Mouse (Mus musculus): Measurements from ENCODE around the gene Ptbp3. TPM values are rescaled to one million over a fixed set of nuclear protein-coding genes. Genes with fewer than 3 reads are reported as not detected.
"Not testable (repeated sequence)": the region's sequence is repeated elsewhere in the genome, so short reads cannot be mapped to it uniquely, and the experiment has no call there.

The Ptbp3 gene
- 66.1 and 69.6 TPM in 2 replicates for polyA plus RNA-seq (2012; rRNA removed)

DNA sequence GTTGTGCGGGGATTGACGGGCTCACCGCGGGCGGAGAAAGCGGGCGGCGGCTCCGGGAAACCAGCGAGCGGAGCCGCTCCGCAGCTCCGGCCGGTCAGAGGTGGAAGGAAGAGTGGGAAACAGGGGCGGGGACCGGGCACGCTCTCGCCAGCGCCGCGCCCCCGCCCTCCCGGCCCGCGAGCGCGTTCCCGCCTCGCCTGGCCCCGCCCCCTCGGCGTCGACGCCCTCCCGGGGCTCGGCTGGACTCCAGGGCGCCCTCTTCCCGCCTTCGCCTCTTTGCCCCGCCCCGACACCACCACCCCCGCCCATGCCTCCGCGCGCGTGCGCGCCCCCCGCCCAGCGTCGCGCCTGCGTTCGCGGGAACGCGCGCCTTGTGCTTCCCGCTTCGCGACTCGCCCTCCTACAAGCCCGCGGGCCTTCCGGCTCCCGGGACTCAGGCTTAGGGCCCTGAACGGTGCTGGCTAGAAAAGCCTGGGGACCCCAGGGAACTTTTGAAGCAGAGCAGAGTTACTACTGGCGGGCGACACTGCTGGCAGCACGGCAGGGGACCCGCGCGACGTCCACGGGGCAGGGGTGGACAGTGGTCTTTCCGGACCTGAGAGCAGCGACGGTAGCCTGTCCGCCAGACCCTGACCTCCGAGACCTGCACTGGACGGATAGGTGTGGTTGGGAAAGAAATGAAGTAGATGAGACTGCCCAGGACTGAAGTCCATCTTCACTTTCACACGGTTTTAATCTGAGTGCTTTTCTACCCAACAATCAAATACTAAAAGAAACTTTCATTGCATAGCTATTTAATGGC, at the start of gene Ptbp3:
Gene Ptbp3 (minus strand): TSS at position 190 of the 802 bp plus-strand sequence.
- no peak for DNase-seq (ENCODE audit: low read depth)

DNA sequence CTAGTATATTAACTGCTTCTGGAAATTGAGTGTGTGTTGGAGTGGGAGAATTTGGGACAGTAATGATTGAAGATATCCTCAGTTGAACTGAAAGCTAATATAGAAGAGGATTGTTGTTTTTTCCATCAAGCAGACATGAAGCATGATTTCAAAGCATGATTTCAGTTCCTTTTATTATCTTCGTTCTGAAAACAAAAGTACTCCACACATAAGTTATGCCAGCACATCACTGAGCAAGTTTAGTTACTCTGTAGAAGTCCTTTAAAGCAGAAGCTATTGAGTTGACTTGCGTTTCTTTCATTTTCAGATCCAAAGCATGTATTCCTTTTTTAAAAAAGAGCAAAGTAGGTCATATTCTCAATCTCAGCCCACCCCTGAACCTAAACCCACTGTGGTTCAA, 47.4 kb upstream of the Ptbp3 start:
- DNase-seq (ENCODE audit: low read depth): no peak

DNA sequence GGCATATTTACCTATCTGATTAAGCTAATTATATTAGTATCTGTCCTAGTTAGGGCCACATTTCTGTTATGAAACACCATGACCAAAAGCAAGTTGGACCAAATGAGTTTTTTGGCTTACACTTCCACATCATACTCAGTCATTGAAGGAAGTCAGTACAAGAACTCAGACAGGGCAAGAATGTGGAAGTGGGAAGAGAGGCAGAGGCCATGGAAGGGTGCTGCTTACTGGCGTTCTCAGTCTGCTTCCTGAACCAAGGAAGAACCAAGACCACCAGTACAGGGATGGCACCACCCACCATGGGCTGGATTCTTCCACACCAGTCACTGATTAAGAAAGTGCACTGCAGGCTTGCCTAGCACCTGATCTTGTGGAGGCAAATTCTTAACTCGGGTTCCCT, 45.5 kb upstream of the Ptbp3 start:
- no peak for DNase-seq (ENCODE audit: low read depth)

DNA sequence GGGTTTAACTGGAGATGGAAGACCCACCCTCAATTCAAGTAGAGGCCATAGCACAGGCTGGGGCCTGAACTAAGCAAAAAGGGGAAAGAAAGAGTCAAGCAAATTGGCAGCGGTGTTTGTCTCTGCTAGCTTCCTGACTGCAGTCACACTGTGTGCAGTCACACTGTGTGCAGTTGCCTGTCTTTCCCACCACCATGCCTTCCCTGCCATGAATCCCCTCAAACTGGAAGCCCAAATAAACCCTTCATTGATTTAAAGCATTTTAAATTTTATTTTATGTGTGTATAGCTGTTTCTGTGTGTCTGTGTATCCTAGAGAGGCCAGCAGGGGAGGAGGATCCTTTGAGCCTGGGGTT, 38.7 kb upstream of the Ptbp3 start:
- no peak for DNase-seq (ENCODE audit: low read depth)

DNA sequence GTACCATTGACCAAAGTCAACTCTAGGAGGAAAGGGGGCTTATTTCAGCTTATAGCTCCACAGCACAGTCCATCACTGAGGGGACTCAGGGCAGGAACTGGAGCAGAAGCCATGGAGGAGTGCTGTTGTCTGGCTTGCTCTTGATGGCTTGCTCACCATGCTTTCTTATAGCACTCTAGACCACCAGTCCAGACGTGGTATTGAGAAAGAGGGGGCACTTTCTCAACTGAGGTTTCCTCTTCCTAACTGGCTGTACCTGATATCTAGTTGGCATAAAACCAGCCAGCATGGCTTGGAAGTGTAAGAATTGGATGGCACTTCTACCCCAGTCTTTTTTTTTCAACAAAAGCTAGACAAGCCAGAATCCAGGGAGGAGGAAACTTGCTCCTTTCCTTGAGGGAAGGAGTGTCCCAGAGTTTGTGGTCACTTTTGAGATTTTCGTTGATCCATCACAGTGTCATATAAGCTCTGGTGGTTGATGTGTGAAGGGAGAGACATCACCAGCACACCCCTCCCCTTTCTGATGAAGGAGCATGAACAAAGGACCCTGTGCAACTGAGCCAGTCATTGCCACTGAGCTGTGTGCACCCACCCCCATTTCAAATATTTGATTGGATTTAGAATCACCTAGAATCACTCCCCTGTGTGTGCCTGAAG, 38.2 kb upstream of the Ptbp3 start:
- no peak for DNase-seq (ENCODE audit: low read depth)

DNA sequence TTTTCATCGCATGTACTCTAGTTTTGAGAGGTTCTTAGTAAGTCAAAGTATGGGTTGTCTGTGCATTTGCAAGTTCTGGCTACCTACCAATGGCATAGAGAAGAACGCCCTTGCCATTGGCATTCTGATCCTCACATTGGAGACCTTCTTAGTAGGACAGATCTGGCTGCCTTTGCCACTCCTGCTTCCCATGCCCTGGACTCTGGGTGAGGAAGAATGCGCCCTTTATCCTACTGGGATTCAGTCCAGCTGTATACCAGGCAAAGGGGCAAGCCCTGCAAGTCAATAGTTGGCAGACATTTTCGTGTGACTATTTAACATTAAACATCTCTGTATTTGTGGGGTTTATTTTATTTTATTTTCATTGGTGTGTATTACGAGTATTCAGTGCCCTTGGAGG, 35.9 kb upstream of the Ptbp3 start:
- no peak for DNase-seq (ENCODE audit: low read depth)

DNA sequence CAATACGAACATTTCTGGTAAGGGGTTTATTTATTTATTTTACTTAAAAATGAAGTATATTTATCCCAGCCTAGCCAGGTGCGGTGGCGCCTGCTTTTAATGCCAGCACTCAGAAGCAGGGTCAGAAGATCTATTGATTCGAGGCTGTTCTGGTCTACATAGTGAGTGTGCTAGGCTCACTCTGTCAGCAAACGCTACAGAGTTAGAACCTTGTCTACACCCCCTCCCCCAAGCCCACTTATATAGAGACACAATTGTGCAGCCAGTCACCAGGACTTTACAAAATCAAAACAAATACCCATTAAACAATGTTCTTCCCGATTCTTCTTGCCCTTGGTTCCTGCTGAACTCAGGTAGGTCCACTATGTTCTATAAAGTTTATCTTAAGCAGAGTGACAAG, 33.0 kb upstream of the Ptbp3 start:
- no peak for DNase-seq (ENCODE audit: low read depth)

DNA sequence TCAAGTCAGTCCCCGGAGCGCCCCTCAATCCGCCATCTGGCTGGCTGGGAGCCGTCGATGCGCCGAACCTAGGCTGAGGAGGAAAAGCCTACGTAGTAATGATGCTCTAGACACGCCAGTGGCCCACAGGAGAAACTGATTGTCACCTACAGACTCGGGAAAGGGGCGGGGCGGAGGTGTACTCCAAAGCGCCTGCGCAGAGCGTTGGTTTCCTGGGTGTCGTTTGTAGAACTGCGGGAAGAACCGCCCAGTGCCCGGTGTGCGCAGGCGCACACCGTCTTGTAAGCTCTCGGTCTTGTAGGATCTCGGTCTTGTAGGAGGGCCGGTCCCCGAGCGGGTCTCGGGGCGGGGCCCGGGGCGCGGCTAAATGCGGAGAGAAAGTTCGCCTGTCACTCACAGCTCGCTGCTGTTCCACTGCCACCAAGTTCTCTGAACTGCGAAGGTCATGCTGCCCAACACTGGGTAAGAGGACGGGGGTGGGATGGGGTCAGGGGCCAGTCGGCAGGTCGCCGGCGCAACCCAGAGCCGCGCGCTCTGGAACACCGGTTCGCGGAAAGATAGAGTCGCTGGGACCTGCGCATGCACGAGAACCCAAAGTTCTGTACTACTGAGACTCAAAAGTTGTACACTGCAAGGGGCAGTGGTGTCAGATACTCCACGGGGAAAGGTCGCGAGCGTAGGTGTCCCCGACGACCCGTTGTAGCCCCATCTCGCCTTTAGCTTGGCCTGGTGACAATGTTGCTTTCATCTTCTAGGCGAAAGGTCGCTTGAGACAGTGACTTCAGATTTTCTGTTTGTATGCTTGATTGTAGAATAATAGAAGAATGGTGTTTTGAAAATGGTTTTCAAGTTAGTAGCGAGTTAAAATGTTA, 32.4 kb upstream of the Ptbp3 start, which contains the start of gene Hsdl2:
Gene Hsdl2 (plus strand): TSS at position 250 of the 872 bp plus-strand sequence.
- peak; percentile 92 for DNase-seq (ENCODE audit: low read depth)

DNA sequence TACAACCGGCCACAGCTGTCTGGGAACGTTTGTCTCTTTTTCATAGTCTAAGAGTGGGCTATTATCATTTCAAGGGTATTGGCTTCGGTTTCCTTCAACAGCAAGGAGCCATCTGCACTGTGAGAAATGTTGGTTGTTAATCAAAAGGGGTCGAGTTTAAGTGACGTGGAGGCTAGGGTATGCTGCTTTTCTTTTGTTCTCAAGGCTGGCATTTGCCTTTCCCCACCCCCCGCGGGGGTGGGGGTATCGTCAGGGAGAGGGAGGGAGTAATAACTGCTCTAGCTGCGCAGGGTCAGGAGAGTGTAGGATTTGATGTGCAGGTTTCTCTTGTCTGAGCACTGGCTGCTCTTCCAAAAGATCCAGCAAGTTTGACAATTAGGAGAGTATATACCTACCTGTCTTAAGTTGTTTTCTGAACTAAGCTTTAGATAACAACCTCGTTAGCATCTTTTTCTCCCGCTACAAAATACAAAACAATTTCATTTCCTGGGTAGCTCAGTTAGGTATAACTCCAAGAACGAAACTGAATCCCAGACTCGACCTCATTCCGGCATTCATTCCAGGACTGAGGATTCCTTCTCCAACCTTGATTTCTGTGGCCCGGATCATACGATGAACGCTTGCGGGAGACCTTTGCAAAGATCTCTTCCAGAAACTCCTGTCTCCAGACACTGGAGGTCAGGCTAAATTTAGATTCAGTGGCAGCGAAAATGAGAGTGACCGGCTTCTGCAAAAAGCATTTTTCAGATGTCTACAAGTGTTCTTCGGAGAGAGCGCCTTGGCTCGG, 31.5 kb upstream of the Ptbp3 start:
- DNase-seq (ENCODE audit: low read depth): no peak

DNA sequence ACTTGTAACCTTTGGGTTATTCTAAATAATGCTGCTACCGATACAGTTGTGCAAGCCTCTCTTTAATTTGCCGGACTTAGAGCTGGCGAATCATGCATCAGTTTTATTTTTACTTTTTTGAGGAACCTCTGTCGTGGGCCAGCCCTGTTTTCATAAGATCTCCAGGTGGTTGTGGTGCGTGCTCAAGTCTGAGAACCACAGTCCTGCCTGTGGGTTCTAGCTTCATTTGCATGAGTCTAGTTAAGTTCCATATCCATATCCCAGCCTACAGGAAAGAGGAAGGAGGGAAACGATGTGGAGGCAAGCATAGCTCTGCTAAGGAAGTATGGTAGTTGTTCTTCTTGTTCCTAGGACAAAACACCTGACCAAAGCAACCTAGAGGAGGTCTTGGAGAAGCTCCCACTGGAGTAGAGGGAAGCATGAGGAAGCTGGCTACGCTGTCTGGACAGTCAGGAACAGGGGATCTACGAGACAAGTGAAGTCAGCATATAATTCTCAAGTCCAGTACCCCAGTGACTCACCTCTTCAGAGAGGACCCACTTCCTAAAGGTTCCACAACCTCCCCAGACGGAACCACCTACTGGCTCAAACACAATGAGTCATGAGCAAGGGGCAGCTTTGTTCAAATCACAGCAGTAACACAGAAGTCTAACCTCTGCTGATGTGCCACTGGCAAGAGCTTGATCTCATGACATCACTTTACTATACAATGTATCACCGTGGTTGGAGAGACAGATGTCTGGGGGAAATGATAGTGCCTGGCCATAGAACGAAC, 26.2 kb upstream of the Ptbp3 start:
- no peak for DNase-seq (ENCODE audit: low read depth)

DNA sequence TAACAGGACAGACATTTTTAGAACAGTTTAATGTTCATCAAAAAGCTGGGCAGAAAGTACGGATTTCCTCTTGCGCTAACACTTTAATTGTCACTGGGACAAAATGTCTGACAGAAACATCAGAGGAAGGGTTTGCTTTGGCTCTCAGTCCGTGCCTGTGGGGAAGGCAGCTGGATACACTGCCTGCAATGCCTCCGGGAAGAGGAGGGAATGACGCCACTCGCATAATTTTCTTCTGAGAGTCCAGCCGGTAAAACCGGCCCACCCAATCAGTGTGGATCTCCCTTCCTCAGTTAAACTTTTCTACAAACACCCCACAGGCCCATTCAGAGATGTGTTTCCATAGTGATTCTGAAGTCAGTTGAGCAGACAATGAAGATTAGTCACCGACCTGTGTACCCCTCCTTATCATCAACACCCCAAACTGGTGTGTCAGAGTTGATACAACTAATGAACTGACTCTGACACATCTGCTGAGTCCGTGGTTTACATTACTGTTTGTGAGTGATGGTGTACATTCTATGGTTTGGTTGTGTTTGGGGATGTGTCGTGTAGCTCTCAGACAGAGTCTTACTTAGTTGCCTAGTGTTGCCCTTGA, 23.5 kb upstream of the Ptbp3 start:
- no peak for DNase-seq (ENCODE audit: low read depth)

DNA sequence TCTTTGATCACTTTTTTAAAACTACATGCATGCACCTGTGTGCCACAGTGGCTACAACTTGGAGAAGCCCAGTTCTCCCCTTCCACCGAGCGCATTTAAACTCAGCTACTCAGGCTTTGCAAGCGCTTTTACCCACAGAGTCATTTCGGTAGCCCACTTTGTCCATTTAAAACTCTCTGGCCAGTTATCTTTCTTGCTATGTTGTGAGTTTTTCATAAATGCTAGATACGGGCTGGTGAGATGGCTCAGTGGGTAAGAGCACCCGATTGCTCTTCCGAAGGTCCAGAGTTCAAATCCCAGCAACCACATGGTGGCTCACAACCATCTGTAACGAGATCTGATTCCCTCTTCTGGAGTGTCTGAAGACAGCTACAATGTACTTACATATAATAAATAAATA, 21.4 kb upstream of the Ptbp3 start:
- not testable (repeated sequence) for DNase-seq (ENCODE audit: low read depth)

DNA sequence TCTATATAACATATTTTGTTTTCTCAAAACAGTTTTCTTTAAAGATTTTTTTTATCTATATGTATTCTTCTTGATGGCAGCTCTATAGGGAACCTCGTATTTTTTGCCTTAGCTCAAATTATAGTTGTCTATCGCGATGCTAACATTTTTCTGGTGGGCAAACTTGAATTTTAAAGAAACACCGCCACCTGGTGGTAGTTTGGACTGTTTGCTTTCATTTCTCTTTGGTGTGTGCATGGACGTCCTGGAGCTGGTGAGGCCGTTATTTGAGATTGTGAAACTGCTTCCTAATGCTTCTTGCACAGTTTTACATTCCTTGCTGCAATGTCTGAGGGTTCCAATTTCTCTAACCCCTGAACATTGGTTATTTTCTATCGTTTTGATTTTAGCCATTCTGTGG, 20.4 kb upstream of the Ptbp3 start:
- no peak for DNase-seq (ENCODE audit: low read depth)

DNA sequence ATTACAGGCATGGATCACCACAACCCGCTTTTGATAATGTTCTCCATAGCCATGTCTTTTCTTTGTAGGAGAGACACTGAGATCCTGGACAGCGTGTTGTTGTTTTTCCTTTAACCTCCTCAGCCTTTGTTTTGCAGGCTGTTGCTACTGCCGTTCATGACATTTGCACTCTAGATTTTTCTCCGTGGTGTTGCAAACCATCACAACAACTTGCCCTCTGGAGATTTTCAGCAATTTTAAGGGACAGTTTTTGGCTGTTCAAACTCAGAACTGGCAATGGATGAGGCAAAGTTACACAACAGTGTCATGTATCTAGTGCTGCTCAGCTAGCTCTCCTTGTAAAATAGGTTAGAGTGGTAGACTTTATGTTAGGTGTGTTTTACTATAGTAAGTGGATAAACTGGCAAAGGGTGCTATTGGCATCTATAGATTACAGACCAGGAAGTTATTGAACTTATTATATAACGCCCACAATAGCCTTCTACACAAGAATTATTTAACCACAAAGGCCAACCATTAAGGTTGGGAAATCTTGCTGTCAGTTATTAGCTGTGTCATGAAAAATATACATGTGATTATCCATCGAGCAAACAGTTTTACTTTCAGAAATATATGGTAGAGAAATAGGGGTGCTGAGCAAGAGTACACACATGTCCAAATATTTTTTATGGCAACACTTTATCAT, 18.6 kb upstream of the Ptbp3 start:
- DNase-seq (ENCODE audit: low read depth): no peak

DNA sequence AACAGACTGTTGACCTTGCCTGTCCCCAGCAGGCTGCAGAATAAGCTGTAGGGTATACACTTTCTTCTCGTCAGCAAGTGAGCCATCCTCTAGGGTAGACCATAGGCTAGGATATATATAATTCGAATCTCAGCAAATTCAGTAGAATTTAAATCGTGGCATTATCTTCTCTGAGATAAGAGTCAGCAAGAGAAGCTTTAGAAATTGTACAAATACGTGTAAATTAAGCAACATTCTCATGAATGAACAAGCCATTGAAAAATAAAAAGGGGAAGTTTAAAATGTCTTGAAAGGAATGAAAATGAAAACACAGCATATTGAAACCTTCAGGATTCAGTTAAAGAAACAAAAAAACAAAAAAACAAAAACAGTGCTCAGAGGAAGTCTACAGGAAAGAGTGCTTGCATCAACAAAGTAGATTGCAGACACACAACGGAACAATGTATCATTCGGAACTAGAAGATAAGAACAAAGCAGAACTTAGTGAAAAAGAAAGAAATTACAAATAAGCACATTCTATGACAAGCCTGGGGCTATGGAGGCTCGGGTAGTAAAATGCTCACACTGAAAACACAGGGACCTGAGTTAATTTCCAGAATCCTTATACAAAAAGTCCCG, 16.5 kb upstream of the Ptbp3 start:
- no peak for DNase-seq (ENCODE audit: low read depth)

DNA sequence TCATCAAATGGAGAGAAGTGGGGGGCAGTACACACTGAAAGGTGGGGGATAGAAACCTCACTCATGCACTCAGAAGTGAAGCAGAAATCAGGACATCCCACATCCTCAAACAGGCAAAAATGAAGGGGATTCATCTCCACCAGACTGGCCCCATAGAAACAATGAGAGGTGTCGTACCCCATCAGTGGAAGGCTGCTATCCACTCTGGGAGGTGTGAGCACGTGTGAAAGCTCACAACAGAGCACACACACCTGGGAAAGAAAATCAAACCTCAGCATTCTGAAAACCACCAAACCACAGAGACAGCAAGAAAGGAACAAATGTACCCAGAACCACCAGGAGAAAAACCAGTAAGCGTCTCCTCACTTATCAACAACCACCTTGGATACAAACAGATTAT, 15.0 kb upstream of the Ptbp3 start:
- no peak for DNase-seq (ENCODE audit: low read depth)

DNA sequence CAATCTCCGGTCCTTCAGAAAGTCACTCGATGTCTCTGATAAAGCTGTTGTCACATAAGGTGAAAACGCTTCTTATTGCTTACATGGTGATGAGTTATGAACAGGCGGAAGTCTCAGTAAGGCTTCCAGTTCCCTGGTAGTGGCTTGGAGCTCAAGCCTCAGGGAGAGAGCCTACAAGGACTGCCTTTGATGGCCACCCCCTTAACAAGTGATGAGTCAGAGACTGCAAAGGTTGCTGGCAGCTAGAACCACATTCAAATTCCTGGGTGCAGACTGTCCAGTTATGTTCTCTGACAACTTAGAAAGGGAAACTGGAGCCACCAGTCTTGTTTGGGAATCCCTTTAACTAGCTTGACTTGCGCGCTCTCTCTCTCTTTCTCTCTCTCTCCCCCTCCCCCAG, 11.0 kb upstream of the Ptbp3 start:
- no peak for DNase-seq (ENCODE audit: low read depth)

DNA sequence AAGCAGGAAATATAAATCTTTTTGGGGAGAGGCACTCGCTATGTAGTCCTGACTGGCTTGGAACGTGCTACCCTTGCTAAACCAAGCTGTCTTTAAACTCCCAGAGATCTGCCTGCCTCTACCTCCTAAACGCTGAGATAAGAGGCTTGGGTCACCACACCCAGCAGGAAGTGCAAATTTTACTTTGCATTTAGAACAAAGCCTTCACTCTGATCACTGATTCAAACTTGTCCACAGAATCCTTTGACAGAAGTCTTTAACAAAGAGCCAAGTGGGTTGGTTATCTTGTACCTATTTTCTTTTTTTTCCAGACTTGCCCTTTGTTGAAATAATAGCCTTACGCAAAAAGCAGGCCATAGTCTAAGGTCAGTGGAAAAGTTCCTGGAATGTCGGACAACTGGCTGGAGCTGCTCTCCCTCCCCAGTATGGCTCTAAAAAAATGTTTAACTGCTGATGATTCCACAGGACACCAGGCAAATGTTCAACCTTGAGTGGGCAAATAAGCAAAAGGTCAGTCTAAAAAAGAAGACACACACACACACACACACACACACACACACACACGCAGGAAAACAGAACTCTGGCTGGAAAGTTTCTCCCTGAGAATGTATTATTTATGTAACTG, 9.0 kb upstream of the Ptbp3 start:
- no peak for DNase-seq (ENCODE audit: low read depth)

DNA sequence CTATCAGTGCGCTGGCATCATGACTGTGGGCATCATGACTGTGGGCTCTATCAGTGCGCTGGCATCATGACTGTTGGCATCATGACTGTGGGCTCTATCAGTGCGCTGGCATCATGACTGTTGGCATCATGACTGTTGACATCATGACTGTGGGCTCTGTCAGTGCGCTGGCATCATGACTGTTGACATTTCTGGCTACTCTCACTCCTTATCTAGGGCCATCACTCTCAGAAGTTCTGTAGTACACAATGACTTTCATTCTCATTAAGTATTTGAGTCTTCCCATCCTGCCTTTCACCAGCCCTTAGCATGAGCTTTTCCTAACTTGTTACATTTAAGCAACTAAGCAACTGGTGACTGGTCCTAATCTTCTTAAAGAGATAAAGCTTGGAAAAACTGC, 8.2 kb upstream of the Ptbp3 start:
- DNase-seq (ENCODE audit: low read depth): not testable (repeated sequence)
